Comparison of ENCODE assay signal across 8 mouse cellular contexts in the genomic region with DNA sequence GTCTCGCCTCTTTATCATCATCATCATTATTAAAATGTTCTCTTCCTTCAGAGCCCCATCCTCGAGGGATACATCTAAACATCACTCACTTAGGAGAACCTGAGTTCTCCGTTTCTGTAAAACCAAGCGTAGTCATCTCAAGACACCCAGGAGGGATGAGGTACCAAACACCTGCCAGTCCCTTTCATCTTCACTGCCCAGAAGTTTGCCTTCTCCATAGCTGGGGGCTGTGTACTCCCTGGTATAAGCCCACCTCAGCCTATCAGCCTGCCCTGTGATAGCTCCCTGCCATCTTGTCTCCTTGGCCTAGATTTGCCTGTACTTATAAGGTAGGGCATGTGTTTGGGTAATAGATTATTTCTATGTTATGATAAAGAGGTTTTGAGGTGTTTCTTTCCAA. TPM values are rescaled to one million over a fixed set of nuclear protein-coding genes. Genes with fewer than 3 reads are reported as not detected.
DNase-seq lines count a peak whose midpoint lies in the region; ATAC-seq lines count a peak whose summit lies in the region.

No protein-coding gene starts in this region.

- peak overlapping the region; percentile 92 for H3K4me3 ChIP-seq in kidney, embryonic 14.5 days (ENCODE audit: low read length)
- H3K4me3 ChIP-seq in brown adipose tissue, adult 24 weeks (ENCODE audit: insufficient read depth, low read depth, low read length), result peak overlapping the region; percentile 88
- peak overlapping the region; percentile 84 for H3K4me3 ChIP-seq in midbrain, embryonic 16.5 days (ENCODE audit: low read depth, low read length)

- no peak for ATAC-seq in kidney, embryonic 14.5 days (ENCODE audit: low FRiP score, low TSS enrichment)
- ATAC-seq in midbrain, embryonic 16.5 days, result peak; percentile 26; the same call in 1 of the 2 replicates
- no peak for ATAC-seq in megakaryocyte progenitor cell, adult 5-6 weeks (replicated peaks; ENCODE audit: poor library complexity)

- no peak for DNase-seq in kidney, postnatal 10 days
- peak; percentile 52 for DNase-seq in induced T-regulatory cell, adult 2 months (ENCODE audit: low read depth)
- DNase-seq in thymus, postnatal 4 days, result no peak
- no peak for DNase-seq in cerebellum, adult 18-20 months

- peak overlapping the region; percentile 86 for H3K4me2 ChIP-seq in kidney, embryonic 14.5 days (replicated peaks; ENCODE audit: low read depth, low read length)
- H3K4me2 ChIP-seq in midbrain, embryonic 16.5 days (ENCODE audit: low read length), result peak overlapping the region; percentile 74

- H3K27me3 ChIP-seq in kidney, embryonic 14.5 days (ENCODE audit: control insufficient read depth, insufficient read depth, low read length), result no peaks in the 10 kb centered on the region
- no peaks in the 10 kb centered on the region for H3K27me3 ChIP-seq in midbrain, embryonic 16.5 days (ENCODE audit: control insufficient read depth, insufficient read depth, low read depth, low read length)

- WGBS in kidney, embryonic 14.5 days, result 4% methylated on average over 4 of the region's 4 CpGs
- 7% methylated on average over 4 of the region's 4 CpGs for WGBS in midbrain, embryonic 16.5 days

- H3K9me3 ChIP-seq in kidney, embryonic 14.5 days (ENCODE audit: control insufficient read depth, low read length), result no peaks in the 10 kb centered on the region
- no peaks in the 10 kb centered on the region for H3K9me3 ChIP-seq in midbrain, embryonic 16.5 days (replicated peaks; ENCODE audit: control insufficient read depth, low read length, poor library complexity, severe bottlenecking)

- H3K36me3 ChIP-seq in kidney, embryonic 14.5 days (ENCODE audit: control insufficient read depth, insufficient read depth, low read length), result no peaks in the 10 kb centered on the region
- no peaks in the 10 kb centered on the region for H3K36me3 ChIP-seq in midbrain, embryonic 16.5 days (ENCODE audit: control insufficient read depth, insufficient read depth, low read length)

- H3K27ac ChIP-seq in kidney, embryonic 14.5 days (ENCODE audit: low read depth, low read length), result no peak overlapping the region
- H3K27ac ChIP-seq in brown adipose tissue, adult 24 weeks (replicated peaks; ENCODE audit: low read depth, low read length), result peak overlapping the region; percentile 45; the same call in 1 of the 2 replicates
- no peak overlapping the region for H3K27ac ChIP-seq in midbrain, embryonic 16.5 days (ENCODE audit: low read length)

- H3K4me1 ChIP-seq in kidney, embryonic 14.5 days (ENCODE audit: control insufficient read depth, insufficient read depth, low read length), result peaks cover 6% of the 10 kb centered on the region; the same call in 1 of the 2 replicates
- peaks cover 8% of the 10 kb centered on the region; the same call in 1 of the 2 replicates for H3K4me1 ChIP-seq in brown adipose tissue, adult 24 weeks (ENCODE audit: control insufficient read depth, insufficient read depth, insufficient read length, low read length)
- H3K4me1 ChIP-seq in midbrain, embryonic 16.5 days (ENCODE audit: control insufficient read depth, insufficient read depth, low read length), result no peaks in the 10 kb centered on the region

- H3K9ac ChIP-seq in kidney, embryonic 14.5 days (ENCODE audit: low read depth, low read length), result peak overlapping the region; percentile 88
- peak overlapping the region; percentile 77 for H3K9ac ChIP-seq in midbrain, embryonic 16.5 days (ENCODE audit: low read depth, low read length)

RNA-seq across cellular contexts. Expression of a gene that starts 1.1 kb away (rescaled TPM):
- polyA plus RNA-seq in kidney, embryonic 14.5 days (2014; fragmentation: Nextera tagmentation; extraction: Ambion mirVana), result 20.3 and 41.6 TPM in 2 replicates
- polyA plus RNA-seq in brown adipose tissue, adult 24 weeks (2012; ENCODE audit: insufficient read depth, insufficient read length, missing spikeins), result 35.0 and 38.9 TPM in 2 replicates
- 67.8 and 69.5 TPM in 2 replicates for polyA plus RNA-seq in midbrain, embryonic 16.5 days (2015; fragmentation: Nextera tagmentation; extraction: Ambion mirVana)
- 57.6 and 60.4 TPM in 2 replicates for total RNA-seq in megakaryocyte progenitor cell, adult 5-6 weeks (2015)
- 36.5 and 43.3 TPM in 2 replicates for total RNA-seq in megakaryocyte progenitor cell, adult 5-6 weeks (2017)

RNA-seq across cellular contexts. Expression of a gene that starts 46.9 kb away (rescaled TPM):
- polyA plus RNA-seq in kidney, embryonic 14.5 days (2014; fragmentation: Nextera tagmentation; extraction: Ambion mirVana), result 0.45 and 0.60 TPM in 2 replicates
- polyA plus RNA-seq in brown adipose tissue, adult 24 weeks (2012; ENCODE audit: insufficient read depth, insufficient read length, missing spikeins), result 0.96 TPM in 1 of 2 replicates, not detected in the other
- 0.44 and 0.62 TPM in 2 replicates for polyA plus RNA-seq in midbrain, embryonic 16.5 days (2015; fragmentation: Nextera tagmentation; extraction: Ambion mirVana)
- total RNA-seq in megakaryocyte progenitor cell, adult 5-6 weeks (2015), result 0.20 TPM in 1 of 2 replicates, not detected in the other
- total RNA-seq in megakaryocyte progenitor cell, adult 5-6 weeks (2017), result not detected in 2 replicates
